Mouse (Mus musculus): ENCODE results near the gene Hadhb. TPM values are rescaled to one million over a fixed set of nuclear protein-coding genes. Genes with fewer than 3 reads are reported as not detected.

Hadhb gene
- total RNA-seq (2017): 53.2 and 65.6 TPM in 2 replicates

- ATAC-seq (replicated peaks in 1 of 2; ENCODE audit: insufficient read depth in 1 of 2, low FRiP score in 2 of 2, low TSS enrichment in 1 of 2, low read depth in 1 of 2, poor library complexity in 2 of 2, severe bottlenecking in 2 of 2): peak; percentile 90 to 91
Observed at GRCm38 (mm10) chr5:30154474-30155394, at the start of gene Hadhb, which contains the start of gene Hadha. Gene Hadhb, plus strand, starts transcription at chr5:30155248. Gene Hadha, minus strand, starts transcription at chr5:30155162.

GRCm38 (mm10) chr5:30105668-30106300 is 49.3 kb upstream of the Hadhb start, which contains the start of gene 3110082J24Rik:
Gene 3110082J24Rik, minus strand, starts transcription at chr5:30106086.
- no peak for ATAC-seq (replicated peaks in 1 of 2; ENCODE audit: insufficient read depth in 1 of 2, low FRiP score in 2 of 2, low TSS enrichment in 1 of 2, low read depth in 1 of 2, poor library complexity in 2 of 2, severe bottlenecking in 2 of 2)

- no peak for ATAC-seq (replicated peaks in 1 of 2; ENCODE audit: insufficient read depth in 1 of 2, low FRiP score in 2 of 2, low TSS enrichment in 1 of 2, low read depth in 1 of 2, poor library complexity in 2 of 2, severe bottlenecking in 2 of 2)
Observed at GRCm38 (mm10) chr5:30106756-30107155, 48.3 kb upstream of the Hadhb start.

GRCm38 (mm10) chr5:30107186-30107585 is 47.9 kb upstream of the Hadhb start:
- no peak for ATAC-seq (replicated peaks in 1 of 2; ENCODE audit: insufficient read depth in 1 of 2, low FRiP score in 2 of 2, low TSS enrichment in 1 of 2, low read depth in 1 of 2, poor library complexity in 2 of 2, severe bottlenecking in 2 of 2)

GRCm38 (mm10) chr5:30107611-30108041 is 47.4 kb upstream of the Hadhb start:
- no peak for ATAC-seq (replicated peaks in 1 of 2; ENCODE audit: insufficient read depth in 1 of 2, low FRiP score in 2 of 2, low TSS enrichment in 1 of 2, low read depth in 1 of 2, poor library complexity in 2 of 2, severe bottlenecking in 2 of 2)

- ATAC-seq (replicated peaks in 1 of 2; ENCODE audit: insufficient read depth in 1 of 2, low FRiP score in 2 of 2, low TSS enrichment in 1 of 2, low read depth in 1 of 2, poor library complexity in 2 of 2, severe bottlenecking in 2 of 2): no peak
Observed at GRCm38 (mm10) chr5:30108233-30108632, 46.8 kb upstream of the Hadhb start.

- no peak for ATAC-seq (replicated peaks in 1 of 2; ENCODE audit: insufficient read depth in 1 of 2, low FRiP score in 2 of 2, low TSS enrichment in 1 of 2, low read depth in 1 of 2, poor library complexity in 2 of 2, severe bottlenecking in 2 of 2)
Observed at GRCm38 (mm10) chr5:30109899-30110298, 45.1 kb upstream of the Hadhb start.

- ATAC-seq (replicated peaks in 1 of 2; ENCODE audit: insufficient read depth in 1 of 2, low FRiP score in 2 of 2, low TSS enrichment in 1 of 2, low read depth in 1 of 2, poor library complexity in 2 of 2, severe bottlenecking in 2 of 2): no peak
Observed at GRCm38 (mm10) chr5:30110371-30111060, 44.5 kb upstream of the Hadhb start.

GRCm38 (mm10) chr5:30111126-30111525 is 43.9 kb upstream of the Hadhb start:
- peak in 1 of 2 experiments; percentile 27; a peak in 2 of 4 replicates for ATAC-seq (replicated peaks in 1 of 2; ENCODE audit: insufficient read depth in 1 of 2, low FRiP score in 2 of 2, low TSS enrichment in 1 of 2, low read depth in 1 of 2, poor library complexity in 2 of 2, severe bottlenecking in 2 of 2)

GRCm38 (mm10) chr5:30111771-30112170 is 43.3 kb upstream of the Hadhb start:
- ATAC-seq (replicated peaks in 1 of 2; ENCODE audit: insufficient read depth in 1 of 2, low FRiP score in 2 of 2, low TSS enrichment in 1 of 2, low read depth in 1 of 2, poor library complexity in 2 of 2, severe bottlenecking in 2 of 2): no peak

GRCm38 (mm10) chr5:30112533-30113068 is 42.4 kb upstream of the Hadhb start:
- no peak for ATAC-seq (replicated peaks in 1 of 2; ENCODE audit: insufficient read depth in 1 of 2, low FRiP score in 2 of 2, low TSS enrichment in 1 of 2, low read depth in 1 of 2, poor library complexity in 2 of 2, severe bottlenecking in 2 of 2)

- peak; percentile 32 to 38; a peak in 2 of 4 replicates for ATAC-seq (replicated peaks in 1 of 2; ENCODE audit: insufficient read depth in 1 of 2, low FRiP score in 2 of 2, low TSS enrichment in 1 of 2, low read depth in 1 of 2, poor library complexity in 2 of 2, severe bottlenecking in 2 of 2)
Observed at GRCm38 (mm10) chr5:30113881-30114760, 40.9 kb upstream of the Hadhb start.

GRCm38 (mm10) chr5:30114761-30115140 is 40.3 kb upstream of the Hadhb start:
- ATAC-seq (replicated peaks in 1 of 2; ENCODE audit: insufficient read depth in 1 of 2, low FRiP score in 2 of 2, low TSS enrichment in 1 of 2, low read depth in 1 of 2, poor library complexity in 2 of 2, severe bottlenecking in 2 of 2): no peak

- no peak for ATAC-seq (replicated peaks in 1 of 2; ENCODE audit: insufficient read depth in 1 of 2, low FRiP score in 2 of 2, low TSS enrichment in 1 of 2, low read depth in 1 of 2, poor library complexity in 2 of 2, severe bottlenecking in 2 of 2)
Observed at GRCm38 (mm10) chr5:30115718-30116117, 39.3 kb upstream of the Hadhb start.

- ATAC-seq (replicated peaks in 1 of 2; ENCODE audit: insufficient read depth in 1 of 2, low FRiP score in 2 of 2, low TSS enrichment in 1 of 2, low read depth in 1 of 2, poor library complexity in 2 of 2, severe bottlenecking in 2 of 2): no peak
Observed at GRCm38 (mm10) chr5:30118018-30118417, 37.0 kb upstream of the Hadhb start.

GRCm38 (mm10) chr5:30119163-30119562 is 35.9 kb upstream of the Hadhb start:
- ATAC-seq (replicated peaks in 1 of 2; ENCODE audit: insufficient read depth in 1 of 2, low FRiP score in 2 of 2, low TSS enrichment in 1 of 2, low read depth in 1 of 2, poor library complexity in 2 of 2, severe bottlenecking in 2 of 2): no peak

- ATAC-seq (replicated peaks in 1 of 2; ENCODE audit: insufficient read depth in 1 of 2, low FRiP score in 2 of 2, low TSS enrichment in 1 of 2, low read depth in 1 of 2, poor library complexity in 2 of 2, severe bottlenecking in 2 of 2): no peak
Observed at GRCm38 (mm10) chr5:30120106-30120505, 34.9 kb upstream of the Hadhb start.
